Mouse (Mus musculus) erythroblast, embryonic 14.5 days (primary cell): ENCODE measurements around the gene Epn3. TPM values are rescaled to one million over a fixed set of nuclear protein-coding genes. Genes with fewer than 3 reads are reported as not detected.

Source experiments
- H3K27me3 ChIP-seq: 2 replicates; pipeline ENCODE4 v1.6.1; 2012; ENCODE audit warnings: inconsistent platforms; ENCODE audit not compliant: control insufficient read depth
- H3K36me3 ChIP-seq: 2 replicates; pipeline ENCODE4 v1.6.1; 2012; ENCODE audit warnings: mild to moderate bottlenecking, inconsistent platforms; ENCODE audit not compliant: control insufficient read depth
- H3K4me1 ChIP-seq: 2 replicates; pipeline ENCODE4 v1.6.1; 2012; ENCODE audit warnings: inconsistent platforms; ENCODE audit not compliant: control insufficient read depth
- H3K4me3 ChIP-seq: replicated peaks from 2 replicates; pipeline ENCODE3; 2012; ENCODE audit warnings: moderate library complexity, mild to moderate bottlenecking, inconsistent platforms
- H3K9me3 ChIP-seq: 2 replicates; pipeline ENCODE4 v1.6.1; 2012; ENCODE audit warnings: low read length, inconsistent platforms, mixed read lengths; ENCODE audit not compliant: control insufficient read depth
- GATA1 ChIP-seq: IDR thresholded peaks from 2 replicates; pipeline ENCODE4 v1.6.1; 2012; ENCODE audit warnings: low read length, inconsistent platforms, mixed read lengths
- TAL1 ChIP-seq: IDR thresholded peaks from 3 replicates; pipeline ENCODE4 v1.6.1; 2012; ENCODE audit warnings: low read length, inconsistent platforms, mixed read lengths
- polyA plus RNA-seq: library from polyadenylated mRNA; stranded (reverse); fragments of >175 nt; gene quantifications from 2 replicates; pipeline ENCODE4 v1.2.3, GENCODE M21; 2012

Epn3 gene
- polyA plus RNA-seq, 1 experiment = not detected

DNA sequence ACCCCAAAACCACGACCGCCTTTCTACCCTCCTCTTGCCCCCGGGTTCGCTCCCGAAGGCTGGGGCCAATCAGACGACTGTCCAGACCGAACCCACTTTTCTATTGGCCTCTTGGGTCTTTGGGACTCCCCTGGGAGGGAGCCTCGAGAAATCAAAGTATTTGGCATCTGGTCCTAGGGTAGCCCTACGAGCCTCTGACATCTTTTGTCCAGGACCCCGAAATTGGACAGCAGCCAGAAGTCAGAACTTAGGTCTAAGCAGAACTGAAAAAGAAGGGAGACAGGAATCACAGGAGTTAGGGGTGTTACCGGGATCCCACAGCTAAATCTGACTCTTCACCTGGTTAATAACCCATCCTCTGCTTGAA lies 25.2 kb downstream of the Epn3 start:
- peak overlapping the region; percentile 22 for H3K4me3 ChIP-seq
- TF ChIP-seq GATA1 (no peak), TAL1 (no peak)
- H3K9me3 ChIP-seq = peaks cover 5% of the 10 kb centered on the region; the same call in 1 of the 2 replicates
- peaks cover 8% of the 10 kb centered on the region for H3K4me1 ChIP-seq
- peaks cover 97% of the 10 kb centered on the region for H3K27me3 ChIP-seq
- H3K36me3 ChIP-seq = no peaks in the 10 kb centered on the region

DNA sequence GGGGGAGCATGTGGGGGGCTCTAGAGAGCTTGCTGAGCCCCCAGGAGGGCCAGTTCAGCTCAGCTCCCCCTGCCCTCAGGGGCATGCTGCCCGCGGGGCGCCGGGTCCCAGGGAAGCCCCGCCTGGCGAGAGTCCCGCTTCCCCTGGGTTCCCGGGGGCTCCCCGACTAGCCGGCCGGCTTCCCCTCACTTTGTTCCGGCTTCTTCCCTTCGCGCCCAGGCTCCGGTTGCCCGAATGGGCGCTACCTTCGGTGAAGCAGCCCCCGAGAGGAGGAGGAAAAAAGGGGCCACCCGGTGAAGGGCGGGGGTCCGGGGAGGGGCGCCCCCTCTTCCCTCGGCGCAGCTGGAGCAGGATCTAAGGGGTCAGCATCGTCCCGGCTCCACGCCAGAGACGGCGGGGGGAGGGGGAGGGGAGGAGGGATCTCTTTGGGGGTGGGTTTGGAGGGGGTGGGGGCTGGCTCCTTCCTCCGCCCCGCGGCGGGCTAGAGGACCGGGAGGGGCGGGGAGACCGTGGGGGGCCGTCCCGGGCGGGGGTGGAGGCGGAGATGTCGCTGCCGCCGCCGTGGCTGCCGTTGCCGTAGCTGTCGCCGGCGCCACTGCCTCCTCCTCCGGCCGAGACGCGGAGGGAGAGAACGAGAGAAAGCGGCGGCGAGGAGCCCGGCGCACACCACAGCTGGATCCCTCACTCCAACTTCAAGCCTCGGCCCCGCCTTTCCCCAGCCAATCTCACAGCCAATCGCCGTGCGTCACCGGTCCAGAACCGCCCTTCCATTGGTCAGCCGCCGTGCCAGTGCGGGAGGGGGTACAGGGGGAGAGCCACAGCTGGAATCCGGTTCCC lies 25.8 kb downstream of the Epn3 start, which contains the start of gene Cacna1g:
TSS of gene Cacna1g (minus strand) at position 492 of the 837 bp plus-strand sequence.
- H3K4me3 ChIP-seq = peak within 1 kb of the TSS; percentile 22
- peaks cover 8% of the 10 kb centered on the region for H3K4me1 ChIP-seq

DNA sequence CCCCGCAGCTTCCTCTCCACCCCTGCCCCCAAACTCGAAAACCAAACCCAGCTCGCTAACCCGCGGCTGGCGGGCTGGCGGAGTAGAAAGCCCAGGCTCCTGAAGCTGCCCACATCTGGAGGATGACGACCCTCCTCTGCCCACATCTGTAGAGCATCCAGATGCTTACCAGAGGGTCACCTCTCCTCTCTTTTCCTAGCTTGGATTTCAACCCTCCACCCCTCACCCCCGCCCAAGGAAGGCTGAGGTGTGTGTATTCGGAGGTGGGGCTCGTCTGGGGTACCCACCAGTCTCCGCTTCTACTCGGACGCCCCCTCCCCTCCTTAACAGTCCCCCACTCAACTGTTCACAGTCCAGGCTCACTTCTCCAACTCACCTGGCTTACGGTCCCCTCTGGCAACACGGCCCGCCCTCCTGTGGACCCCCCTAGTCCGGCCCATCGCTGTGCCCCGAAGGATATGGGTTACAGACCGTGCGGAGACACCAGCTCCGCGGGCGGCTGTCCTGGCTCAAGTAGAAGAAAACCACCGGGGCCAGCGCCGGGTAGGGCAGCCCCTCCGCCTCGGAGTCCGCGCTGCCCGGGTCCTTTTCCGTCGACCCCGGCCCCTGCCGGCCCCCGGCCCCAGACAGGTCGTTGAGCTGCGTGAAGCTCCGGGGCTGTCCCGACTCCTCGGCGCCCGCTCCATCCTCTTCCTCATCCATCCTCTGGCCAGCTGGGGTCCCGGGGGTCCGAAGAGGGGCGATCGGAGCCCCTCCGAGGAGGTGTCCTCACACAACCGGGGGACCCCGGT lies 26.7 kb downstream of the Epn3 start:
- TF ChIP-seq GATA1 (no peak), TAL1 (no peak)
- peaks cover 8% of the 10 kb centered on the region for H3K4me1 ChIP-seq
- peaks cover 90% of the 10 kb centered on the region for H3K27me3 ChIP-seq
- no peaks in the 10 kb centered on the region for H3K36me3 ChIP-seq
- H3K9me3 ChIP-seq = peaks cover 5% of the 10 kb centered on the region; the same call in 1 of the 2 replicates
- H3K4me3 ChIP-seq = no peak overlapping the region

More for the DNA sequence above, 25.8 kb downstream of the Epn3 start, which contains the start of gene Cacna1g:
- peaks cover 95% of the 10 kb centered on the region for H3K27me3 ChIP-seq
- no peak for TF ChIP-seq GATA1
- TF ChIP-seq TAL1 = no peak
- H3K9me3 ChIP-seq = peaks cover 5% of the 10 kb centered on the region; the same call in 1 of the 2 replicates
- no peaks in the 10 kb centered on the region for H3K36me3 ChIP-seq

DNA sequence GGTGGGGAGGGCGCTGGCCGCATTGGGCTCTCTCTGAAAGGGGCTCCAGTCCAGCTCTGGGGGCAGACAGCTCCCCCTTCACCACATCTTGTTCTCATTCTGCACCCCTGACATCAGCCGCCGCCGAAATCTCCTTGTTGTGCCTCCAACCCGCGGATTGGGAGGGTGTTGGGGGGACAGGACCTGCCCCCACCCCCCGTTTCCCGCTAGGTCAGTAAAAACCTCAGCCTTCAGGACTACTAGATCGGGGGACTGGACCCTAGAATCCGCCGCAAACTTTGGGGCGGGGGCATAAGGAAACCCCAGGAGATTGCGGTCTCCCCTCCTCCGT lies 27.2 kb downstream of the Epn3 start:
- TF ChIP-seq GATA1 = no peak
- no peak for TF ChIP-seq TAL1
- Histone ChIP-seq H3K4me3 (no peak overlapping the region), H3K27me3 (peaks cover 85% of the 10 kb centered on the region), H3K36me3 (no peaks in the 10 kb centered on the region), H3K9me3 (peaks cover 5% of the 10 kb centered on the region; the same call in 1 of the 2 replicates), H3K4me1 (peaks cover 8% of the 10 kb centered on the region)

DNA sequence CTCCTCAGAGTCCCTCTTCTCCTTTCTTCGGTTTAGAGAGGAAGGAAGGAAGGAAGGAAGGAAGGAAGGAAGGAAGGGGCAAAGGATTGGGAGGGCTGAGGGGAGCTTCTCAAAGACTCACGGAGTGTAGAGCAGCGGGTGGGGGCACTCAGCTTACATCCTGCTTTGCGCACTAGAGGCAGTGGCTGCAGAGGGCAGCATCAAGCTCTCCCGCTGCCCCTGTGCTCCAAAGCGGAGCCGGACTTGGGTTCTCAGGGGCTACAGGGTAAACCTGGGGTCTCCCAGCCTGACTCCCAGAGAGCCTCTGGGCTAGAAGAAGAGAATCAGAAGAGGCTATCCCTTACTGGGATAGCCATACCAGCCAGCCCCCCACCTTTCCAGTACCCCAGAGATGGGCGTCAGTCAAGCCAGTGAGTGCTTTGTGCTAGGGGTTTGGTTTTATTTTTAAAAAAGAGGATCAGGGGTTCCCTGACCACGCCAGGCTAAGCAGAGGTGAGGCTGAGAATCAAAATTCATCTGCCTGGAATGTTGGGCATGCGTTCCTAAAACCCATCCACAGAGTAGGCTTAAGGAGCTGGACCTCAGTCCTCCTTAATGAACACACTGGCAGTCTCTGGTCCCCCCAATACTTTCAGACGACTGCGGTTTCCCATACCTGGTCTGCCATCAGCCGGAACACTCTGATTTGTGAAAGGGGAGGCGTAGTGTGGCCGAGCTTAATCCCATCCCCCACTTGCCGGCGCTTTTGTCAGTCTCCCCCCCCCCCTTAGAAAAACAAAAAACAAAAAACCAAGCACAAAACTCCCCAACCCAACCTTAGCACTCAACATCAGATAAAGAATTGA lies 27.8 kb downstream of the Epn3 start:
- TF ChIP-seq TAL1 (no peak), GATA1 (no peak)
- H3K4me1 ChIP-seq = peaks cover 8% of the 10 kb centered on the region
- no peak overlapping the region for H3K4me3 ChIP-seq
- H3K36me3 ChIP-seq = no peaks in the 10 kb centered on the region
- H3K27me3 ChIP-seq = peaks cover 79% of the 10 kb centered on the region
- H3K9me3 ChIP-seq = peaks cover 5% of the 10 kb centered on the region; the same call in 1 of the 2 replicates

DNA sequence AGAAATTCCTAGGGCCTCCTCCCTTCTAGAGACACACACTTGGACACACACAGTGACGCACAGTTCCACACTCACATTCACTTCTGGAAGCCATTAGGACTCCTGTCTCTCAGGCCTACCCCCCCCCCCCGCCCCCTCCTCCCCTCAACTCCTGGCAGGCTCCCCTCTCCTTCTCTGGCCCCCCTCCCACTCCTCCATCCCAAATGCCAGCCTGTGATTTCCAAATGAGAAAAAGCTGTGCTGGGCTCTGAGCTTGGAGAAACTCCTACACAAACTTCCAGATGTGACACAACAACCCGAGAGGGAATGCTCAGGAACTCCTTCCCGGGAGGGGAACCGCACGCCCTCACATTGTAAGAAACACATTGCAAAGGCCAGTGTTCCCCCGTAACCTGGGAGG lies 29.4 kb downstream of the Epn3 start:
- Histone ChIP-seq H3K9me3 (peaks cover 5% of the 10 kb centered on the region; the same call in 1 of the 2 replicates), H3K27me3 (peaks cover 67% of the 10 kb centered on the region), H3K36me3 (no peaks in the 10 kb centered on the region), H3K4me1 (peaks cover 8% of the 10 kb centered on the region), H3K4me3 (no peak overlapping the region)
- TF ChIP-seq TAL1 (no peak), GATA1 (no peak)

DNA sequence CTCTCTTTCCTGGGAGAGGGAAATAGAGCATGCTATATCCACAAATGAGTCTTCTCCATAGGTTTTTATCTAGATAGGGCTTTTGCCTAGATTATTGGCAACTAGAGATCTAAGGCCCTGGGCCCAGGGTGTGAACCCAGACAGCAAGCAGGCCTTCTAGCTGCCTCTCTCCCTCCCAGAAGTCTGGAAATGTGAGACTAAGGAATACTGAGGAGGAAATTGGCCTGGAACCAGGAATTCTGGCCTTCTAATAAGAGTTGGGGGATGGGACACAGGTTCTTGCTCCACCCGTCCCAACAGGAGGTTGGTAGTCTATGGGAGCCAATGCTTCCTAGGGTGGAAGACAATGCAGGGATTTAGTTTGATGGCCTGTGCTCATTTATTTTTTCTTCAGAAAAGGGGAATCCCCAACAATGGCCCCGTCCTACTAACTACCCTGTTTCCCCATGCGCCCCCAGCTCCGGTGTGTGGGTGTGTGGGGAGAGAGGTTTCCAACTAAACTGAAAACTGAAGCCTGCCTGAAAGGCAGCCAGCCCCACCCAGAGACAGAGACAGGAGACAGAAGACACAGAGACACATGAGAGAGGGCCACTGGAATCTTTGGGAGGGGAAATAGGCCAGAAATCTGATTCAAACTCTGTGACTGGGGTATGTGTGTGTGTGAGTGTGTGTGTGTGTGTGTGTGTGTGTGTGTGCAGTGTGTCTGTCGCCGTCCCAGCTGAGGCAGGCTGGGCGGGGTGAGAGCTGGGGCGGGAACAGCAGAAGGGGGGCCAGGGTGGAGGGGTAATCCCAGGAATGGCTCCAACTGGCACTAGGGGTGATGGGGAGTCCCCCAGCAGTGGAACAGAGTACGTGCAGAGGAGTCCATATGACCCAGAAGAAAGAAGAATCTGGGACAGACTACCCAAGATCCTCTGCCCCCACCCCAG lies 30.4 kb downstream of the Epn3 start:
- H3K9me3 ChIP-seq = peaks cover 5% of the 10 kb centered on the region; the same call in 1 of the 2 replicates
- peaks cover 9% of the 10 kb centered on the region for H3K4me1 ChIP-seq
- no peak overlapping the region for H3K4me3 ChIP-seq
- peaks cover 62% of the 10 kb centered on the region for H3K27me3 ChIP-seq
- no peaks in the 10 kb centered on the region for H3K36me3 ChIP-seq
- no peak for TF ChIP-seq GATA1
- no peak for TF ChIP-seq TAL1
